Mouse (Mus musculus): ENCODE results near the gene Ifitm5. TPM values are rescaled to one million over a fixed set of nuclear protein-coding genes. Genes with fewer than 3 reads are reported as not detected.

The Ifitm5 gene
- polyA plus RNA-seq, 1 experiment: 1.4 TPM

DNA sequence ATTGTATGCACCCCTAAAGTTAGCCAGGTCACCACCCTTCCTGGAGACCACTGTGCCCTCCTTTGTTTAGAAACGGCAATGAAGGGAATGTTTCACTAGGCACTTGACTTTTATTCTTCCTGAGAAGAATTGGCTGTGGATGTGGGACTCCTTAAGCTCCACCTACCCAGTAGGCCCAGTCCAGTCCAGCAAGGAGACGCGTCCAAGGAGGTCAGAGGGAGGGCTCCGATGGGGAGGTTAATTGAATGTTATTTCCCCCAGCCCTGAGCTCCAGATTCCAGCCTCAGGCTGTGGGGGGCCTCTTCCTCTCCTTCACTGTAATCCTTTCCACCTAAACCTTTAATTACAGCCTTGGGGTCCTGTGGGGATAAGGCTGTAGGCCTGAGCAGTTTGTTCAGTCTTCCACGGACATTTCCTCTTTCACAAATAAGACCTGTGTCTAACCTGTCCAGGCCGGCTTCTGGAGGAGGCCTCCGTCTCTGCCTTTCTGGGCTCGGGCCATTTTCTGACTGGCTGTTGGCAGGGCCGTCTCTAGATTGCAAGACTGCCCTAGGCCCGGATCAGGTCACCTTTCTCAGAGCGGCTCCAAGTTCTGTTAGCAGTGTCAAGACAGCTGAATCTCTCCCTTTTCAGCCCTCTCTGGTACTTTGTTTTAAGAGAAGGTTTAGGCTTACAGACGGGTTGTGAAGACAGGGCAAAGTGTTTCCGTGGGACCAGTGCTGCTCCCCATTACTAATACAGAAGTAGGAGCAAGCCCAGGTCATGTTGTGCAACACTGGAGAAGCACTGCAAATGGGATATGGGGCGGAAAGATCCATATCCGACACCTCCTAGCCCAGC is 47.8 kb downstream of the Ifitm5 start:
- peaks cover 2% of the 10 kb centered on the region; the same call in 1 of the 2 replicates for H3K4me1 ChIP-seq (ENCODE audit: control insufficient read depth, insufficient read depth, low read length)
- H3K27ac ChIP-seq (ENCODE audit: insufficient read depth, low read depth, low read length): no peak overlapping the region
- no peak overlapping the region for H3K4me3 ChIP-seq (ENCODE audit: insufficient read depth, low read depth, low read length)
- H3K36me3 ChIP-seq (ENCODE audit: control insufficient read depth, insufficient read depth, low read length): no peaks in the 10 kb centered on the region
- 67% methylated on average over 15 of the region's 15 CpGs for WGBS
- TF ChIP-seq CTCF (conservative IDR thresholded peaks at IDR 0.05; ENCODE audit: insufficient read depth, insufficient read length, low read depth, low read length) (no peak), POLR2A (IDR thresholded peaks at IDR 0.05; ENCODE audit: low read depth, low read length) (no peak)
- no peaks in the 10 kb centered on the region for H3K27me3 ChIP-seq (replicated peaks; ENCODE audit: control insufficient read depth, insufficient read depth, low read length)
- peak; percentile 38 for DNase-seq

DNA sequence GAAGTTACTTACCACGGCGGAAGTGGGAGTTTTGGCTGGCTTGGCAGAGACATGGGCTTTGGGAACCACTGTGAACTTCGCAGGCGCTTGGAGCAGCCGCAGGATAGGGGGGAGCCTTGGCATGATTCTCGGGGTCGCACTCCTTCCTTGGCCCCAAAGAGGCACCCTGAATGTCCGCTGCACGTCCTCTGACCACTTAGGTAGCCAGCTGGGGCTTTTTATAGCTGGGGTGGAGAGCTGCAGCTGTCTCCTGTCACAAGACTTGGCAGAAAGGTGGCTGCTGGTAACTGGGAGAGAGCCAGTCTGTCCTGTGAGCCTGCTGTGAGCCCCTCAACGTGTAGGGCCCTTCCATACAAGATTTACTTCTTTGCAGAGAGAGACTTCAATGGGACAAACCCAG is 49.9 kb downstream of the Ifitm5 start, which contains the start of gene Cox8b:
Cox8b (minus strand) TSS at position 227 of the 400 bp plus-strand sequence.
- Histone ChIP-seq H3K4me3 (ENCODE audit: insufficient read depth, low read depth, low read length) (no peak within 1 kb of the TSS), H3K4me1 (ENCODE audit: control insufficient read depth, insufficient read depth, low read length) (peaks cover 2% of the 10 kb centered on the region; the same call in 1 of the 2 replicates), H3K27ac (ENCODE audit: insufficient read depth, low read depth, low read length) (no peak within 1 kb of the TSS), H3K27me3 (replicated peaks; ENCODE audit: control insufficient read depth, insufficient read depth, low read length) (no peaks in the 10 kb centered on the region), H3K36me3 (ENCODE audit: control insufficient read depth, insufficient read depth, low read length) (no peaks in the 10 kb centered on the region)
- DNase-seq: no peak
- 58% methylated on average over 10 of the region's 10 CpGs for WGBS
- TF ChIP-seq POLR2A (IDR thresholded peaks at IDR 0.05; ENCODE audit: low read depth, low read length) (no peak), CTCF (conservative IDR thresholded peaks at IDR 0.05; ENCODE audit: insufficient read depth, insufficient read length, low read depth, low read length) (no peak)

DNA sequence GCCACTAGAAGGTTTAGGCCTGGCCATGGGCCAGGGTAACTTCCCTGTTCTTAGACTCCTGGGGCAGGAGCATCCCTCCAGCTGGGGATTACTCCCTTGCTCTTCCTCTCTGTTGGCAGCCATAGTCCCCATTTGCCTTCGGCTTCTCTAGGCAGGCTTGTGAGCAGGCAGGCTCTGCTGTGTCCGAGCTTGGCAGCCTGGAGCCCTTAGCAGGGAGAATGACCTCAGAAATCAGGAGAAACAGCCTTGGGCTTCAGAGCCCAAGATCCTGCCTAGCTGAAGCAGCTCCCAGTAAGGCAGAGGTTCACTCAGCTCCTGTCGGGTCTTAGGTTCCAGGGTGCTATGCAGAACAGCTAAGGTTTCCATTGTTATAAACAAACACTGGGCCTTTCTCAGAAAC is 51.0 kb downstream of the Ifitm5 start:
- DNase-seq: no peak
- H3K27ac ChIP-seq (ENCODE audit: insufficient read depth, low read depth, low read length): no peak overlapping the region

More for the DNA sequence above, 51.0 kb downstream of the Ifitm5 start:
- TF ChIP-seq CTCF (conservative IDR thresholded peaks at IDR 0.05; ENCODE audit: insufficient read depth, insufficient read length, low read depth, low read length) (no peak), POLR2A (IDR thresholded peaks at IDR 0.05; ENCODE audit: low read depth, low read length) (no peak)
- Histone ChIP-seq H3K4me1 (ENCODE audit: control insufficient read depth, insufficient read depth, low read length) (peaks cover 2% of the 10 kb centered on the region; the same call in 1 of the 2 replicates), H3K27me3 (replicated peaks; ENCODE audit: control insufficient read depth, insufficient read depth, low read length) (no peaks in the 10 kb centered on the region), H3K4me3 (ENCODE audit: insufficient read depth, low read depth, low read length) (no peak overlapping the region), H3K36me3 (ENCODE audit: control insufficient read depth, insufficient read depth, low read length) (no peaks in the 10 kb centered on the region)
- 90% methylated on average over 3 of the region's 3 CpGs for WGBS

Other genes with a start within 250 kb of the Ifitm5 start
- 78.0 and 92.8 TPM in 2 replicates for gene Cyp2e1, start 186.6 kb downstream of the Ifitm5 start, polyA plus RNA-seq (2012; rRNA removed)
- gene Syce1, start 162.4 kb downstream of the Ifitm5 start, polyA plus RNA-seq (2012; rRNA removed): 0.05 and 0.10 TPM in 2 replicates
- gene Zfp941, start 128.1 kb downstream of the Ifitm5 start, polyA plus RNA-seq (2012; rRNA removed): 0.33 and 1.0 TPM in 2 replicates
- 7.4 and 9.3 TPM in 2 replicates for gene Urah, start 115.3 kb downstream of the Ifitm5 start, polyA plus RNA-seq (2012; rRNA removed)
- gene Scgb1c1, start 104.7 kb downstream of the Ifitm5 start, polyA plus RNA-seq (2012; rRNA removed): 20.6 and 20.8 TPM in 2 replicates
- gene Odf3, start 102.5 kb downstream of the Ifitm5 start, polyA plus RNA-seq (2012; rRNA removed): 0.06 and 0.27 TPM in 2 replicates
- gene Gm45785, start 94.0 kb downstream of the Ifitm5 start, polyA plus RNA-seq (2012; rRNA removed): not detected in 2 replicates
- gene Ric8a, start 93.3 kb downstream of the Ifitm5 start, polyA plus RNA-seq (2012; rRNA removed): 53.1 and 63.8 TPM in 2 replicates
- gene Bet1l, start 92.7 kb downstream of the Ifitm5 start, polyA plus RNA-seq (2012; rRNA removed): 25.4 and 26.3 TPM in 2 replicates
- 66.8 and 75.2 TPM in 2 replicates for gene Psmd13, start 68.3 kb downstream of the Ifitm5 start, polyA plus RNA-seq (2012; rRNA removed)
- gene Sirt3, start 68.0 kb downstream of the Ifitm5 start, polyA plus RNA-seq (2012; rRNA removed): 155 and 168 TPM in 2 replicates
- 111 and 188 TPM in 2 replicates for gene Cox8b, start 49.8 kb downstream of the Ifitm5 start, polyA plus RNA-seq (2012; rRNA removed)
- gene Nlrp6, start 29.4 kb downstream of the Ifitm5 start, polyA plus RNA-seq (2012; rRNA removed): 56.6 and 70.7 TPM in 2 replicates
- gene Pgghg, start 8.9 kb downstream of the Ifitm5 start, polyA plus RNA-seq (2012; rRNA removed): 58.0 and 71.2 TPM in 2 replicates
- gene Gm45717, start 5.6 kb upstream of the Ifitm5 start, polyA plus RNA-seq (2012; rRNA removed): 0.27 TPM in 1 of 2 replicates, not detected in the other
- 642 and 737 TPM in 2 replicates for gene Ifitm2, start 5.7 kb upstream of the Ifitm5 start, polyA plus RNA-seq (2012; rRNA removed)
- gene Ifitm1, start 16.9 kb upstream of the Ifitm5 start, polyA plus RNA-seq (2012; rRNA removed): 125 and 135 TPM in 2 replicates
- 259 and 313 TPM in 2 replicates for gene Ifitm3, start 60.5 kb upstream of the Ifitm5 start, polyA plus RNA-seq (2012; rRNA removed)
- 1.6 and 2.3 TPM in 2 replicates for gene Ifitm6, start 67.6 kb upstream of the Ifitm5 start, polyA plus RNA-seq (2012; rRNA removed)
- not detected in 2 replicates for gene Gm17387, start 78.8 kb upstream of the Ifitm5 start, polyA plus RNA-seq (2012; rRNA removed)
- gene B4galnt4, start 110.8 kb upstream of the Ifitm5 start, polyA plus RNA-seq (2012; rRNA removed): 0.16 and 0.44 TPM in 2 replicates
- gene Pkp3, start 127.9 kb upstream of the Ifitm5 start, polyA plus RNA-seq (2012; rRNA removed): 17.0 and 19.8 TPM in 2 replicates
- gene Sigirr, start 150.3 kb upstream of the Ifitm5 start, polyA plus RNA-seq (2012; rRNA removed): 102 and 110 TPM in 2 replicates
- gene Ano9, start 167.5 kb upstream of the Ifitm5 start, polyA plus RNA-seq (2012; rRNA removed): 5.4 and 7.3 TPM in 2 replicates
- 65.1 and 71.5 TPM in 2 replicates for gene Ptdss2, start 172.1 kb upstream of the Ifitm5 start, polyA plus RNA-seq (2012; rRNA removed)
- 159 and 190 TPM in 2 replicates for gene Rnh1, start 222.6 kb upstream of the Ifitm5 start, polyA plus RNA-seq (2012; rRNA removed)
- gene Hras, start 243.7 kb upstream of the Ifitm5 start, polyA plus RNA-seq (2012; rRNA removed): 93.5 and 96.0 TPM in 2 replicates
- 9.6 and 13.5 TPM in 2 replicates for gene Lrrc56, start 243.9 kb upstream of the Ifitm5 start, polyA plus RNA-seq (2012; rRNA removed)

All from kidney, adult 2 months (tissue).